Mouse (Mus musculus) CH12.LX (cell line): Measurements from ENCODE around the gene Cbx4. TPM values are rescaled to one million over a fixed set of nuclear protein-coding genes. Genes with fewer than 3 reads are reported as not detected.

Experiments used
- DNase-seq: peaks from one replicate; pipeline ENCODE4 v3.0.0-alpha.2; 2013; ENCODE audit errors: extremely low read depth
- H3K27ac ChIP-seq: 2 replicates; pipeline ENCODE4 v1.5.1; 2012; ENCODE audit warnings: low read depth, mild to moderate bottlenecking, control low read depth, moderate library complexity; ENCODE audit not compliant: insufficient read depth
- H3K27me3 ChIP-seq: replicated peaks from 2 replicates; pipeline ENCODE3; 2012; ENCODE audit warnings: inconsistent platforms
- H3K36me3 ChIP-seq, 2 experiments: replicated peaks in 1 of 2; 2 replicates each; pipeline versions ENCODE3 to v1.6.1; 2012; ENCODE audit warnings: inconsistent platforms in 1 of 2, low read length in 1 of 2, mild to moderate bottlenecking in 1 of 2, mixed read lengths in 1 of 2, moderate library complexity in 1 of 2; ENCODE audit not compliant: control insufficient read depth in 1 of 2, insufficient read depth in 1 of 2
- H3K4me1 ChIP-seq, 2 experiments: 2 replicates each; pipeline ENCODE4 v1.6.1; 2012; ENCODE audit warnings: inconsistent platforms in 1 of 2, moderate library complexity in 1 of 2; ENCODE audit not compliant: insufficient read depth in 2 of 2, control insufficient read depth in 1 of 2
- H3K4me2 ChIP-seq: 2 replicates; pipeline ENCODE4 v1.6.1; 2012; ENCODE audit warnings: low read depth, mild to moderate bottlenecking, control low read depth; ENCODE audit not compliant: poor library complexity, insufficient read depth, severe bottlenecking
- H3K4me3 ChIP-seq, 3 experiments: fragments of 150-350 bp in 1 of 3; sonication (generic) in 1 of 3; replicated peaks in 1 of 3; 2 replicates each; pipeline versions ENCODE3 to v1.5.1; 2011 to 2012; ENCODE audit warnings: low read depth in 2 of 3, low read length in 2 of 3, mild to moderate bottlenecking in 2 of 3, moderate library complexity in 2 of 3, control low read depth in 1 of 3, improper control_type of control experiment in 1 of 3, inconsistent platforms in 1 of 3, mixed read lengths in 1 of 3; ENCODE audit not compliant: poor library complexity in 1 of 3
- H3K79me2 ChIP-seq: replicated peaks from 2 replicates; pipeline ENCODE4 v1.6.1; 2012; ENCODE audit warnings: mild to moderate bottlenecking, moderate library complexity; ENCODE audit not compliant: control insufficient read depth, poor library complexity, insufficient read depth, severe bottlenecking; ENCODE audit errors: extremely low read depth
- H3K9ac ChIP-seq: 2 replicates; pipeline ENCODE4 v1.6.1; 2012; ENCODE audit warnings: low read depth, mild to moderate bottlenecking, control low read depth, moderate library complexity; ENCODE audit not compliant: insufficient read depth
- H3K9me3 ChIP-seq: replicated peaks from 2 replicates; pipeline ENCODE3; 2012; ENCODE audit warnings: low read length, inconsistent platforms, mixed read lengths
- BHLHE40 ChIP-seq: IDR thresholded peaks from 2 replicates; pipeline ENCODE4 v1.6.1; 2011; ENCODE audit warnings: mild to moderate bottlenecking, low read depth, low read length, improper control_type of control experiment
- CHD2 ChIP-seq: IDR thresholded peaks from 2 replicates; pipeline ENCODE4 v1.6.1; 2011; ENCODE audit warnings: low read length, improper control_type of control experiment
- E2F4 ChIP-seq: IDR thresholded peaks from 2 replicates; pipeline ENCODE4 v1.6.1; 2011; ENCODE audit warnings: low read depth, low read length, improper control_type of control experiment; ENCODE audit not compliant: insufficient replicate concordance
- ELF1 ChIP-seq: IDR thresholded peaks from 2 replicates; pipeline ENCODE4 v1.6.1; 2014; ENCODE audit warnings: low read depth, mild to moderate bottlenecking, inconsistent platforms, low read length, improper control_type of control experiment
- EP300 ChIP-seq: IDR thresholded peaks from 2 replicates; pipeline ENCODE4 v1.6.1; 2011; ENCODE audit warnings: low read length, improper control_type of control experiment
- IRF4 ChIP-seq: IDR thresholded peaks from 2 replicates; pipeline ENCODE4 v1.6.1; 2014; ENCODE audit warnings: low read depth, mild to moderate bottlenecking, inconsistent platforms, low read length, improper control_type of control experiment
- JUN ChIP-seq: IDR thresholded peaks from 2 replicates; pipeline ENCODE4 v1.6.1; 2011; ENCODE audit warnings: low read depth, mild to moderate bottlenecking, low read length, improper control_type of control experiment, moderate library complexity; ENCODE audit not compliant: insufficient read depth
- JUND ChIP-seq: conservative IDR thresholded peaks from 2 replicates; pipeline ENCODE4 v1.6.1; 2011; ENCODE audit warnings: low read depth, low read length, improper control_type of control experiment
- MAX ChIP-seq: IDR thresholded peaks from 2 replicates; pipeline ENCODE4 v1.6.1; 2011; ENCODE audit warnings: low read length, improper control_type of control experiment
- MAZ ChIP-seq: IDR thresholded peaks from 2 replicates; pipeline ENCODE4 v1.6.1; 2012; ENCODE audit warnings: low read depth, mild to moderate bottlenecking, inconsistent platforms, low read length, improper control_type of control experiment, moderate library complexity
- MEF2A ChIP-seq: IDR thresholded peaks from 2 replicates; pipeline ENCODE4 v1.6.1; 2014; ENCODE audit warnings: low read depth, mild to moderate bottlenecking, inconsistent platforms, low read length, improper control_type of control experiment, borderline replicate concordance
- MXI1 ChIP-seq: IDR thresholded peaks from 2 replicates; pipeline ENCODE4 v1.6.1; 2011; ENCODE audit warnings: mild to moderate bottlenecking, low read depth, low read length, improper control_type of control experiment
- PAX5 ChIP-seq: IDR thresholded peaks from 2 replicates; pipeline ENCODE4 v1.6.1; 2012; ENCODE audit warnings: low read length, inconsistent platforms, mixed read lengths
- POLR2A ChIP-seq: IDR thresholded peaks from 2 replicates; pipeline ENCODE4 v1.6.1; 2011; ENCODE audit warnings: low read depth, mild to moderate bottlenecking, improper control_type of control experiment, low read length
- RAD21 ChIP-seq: IDR thresholded peaks from 2 replicates; pipeline ENCODE4 v1.6.1; 2011; ENCODE audit warnings: low read depth, mild to moderate bottlenecking, low read length, improper control_type of control experiment, moderate library complexity
- TCF12 ChIP-seq: IDR thresholded peaks from 2 replicates; pipeline ENCODE4 v1.6.1; 2014; ENCODE audit warnings: low read depth, mild to moderate bottlenecking, inconsistent platforms, low read length, improper control_type of control experiment
- UBTF ChIP-seq: IDR thresholded peaks from 2 replicates; pipeline ENCODE4 v1.6.1; 2012; ENCODE audit warnings: low read depth, mild to moderate bottlenecking, inconsistent platforms, low read length, improper control_type of control experiment, moderate library complexity
- ZC3H11A ChIP-seq: IDR thresholded peaks from 2 replicates; pipeline ENCODE4 v1.6.1; 2012; ENCODE audit warnings: low read depth, mild to moderate bottlenecking, inconsistent platforms, low read length, improper control_type of control experiment
- ZKSCAN1 ChIP-seq: IDR thresholded peaks from 2 replicates; pipeline ENCODE4 v1.6.1; 2012; ENCODE audit warnings: low read depth, inconsistent platforms, low read length, improper control_type of control experiment, borderline replicate concordance
- ZMIZ1 ChIP-seq: IDR thresholded peaks from 2 replicates; pipeline ENCODE4 v1.6.1; 2012; ENCODE audit warnings: low read depth, mild to moderate bottlenecking, inconsistent platforms, low read length, improper control_type of control experiment
- ZNF384 ChIP-seq: IDR thresholded peaks from 2 replicates; pipeline ENCODE4 v1.6.1; 2012; ENCODE audit warnings: low read depth, low read length, improper control_type of control experiment, inconsistent platforms
- dilution Hi-C: fragments of 300-500 bp; cut with MboI; formaldehyde crosslinking; loops from 2 replicates; pipeline ENCODE4 v1.14.3; 2020; ENCODE audit warnings: low sequenced_read_pairs; ENCODE audit not compliant: extremely low pct_unique_long_range_greater_than_20kb, extremely low pct_ligation_motif_present
- in situ Hi-C: fragments of 300-500 bp; cut with MboI; formaldehyde crosslinking; loops from 3 replicates; pipeline ENCODE4 v1.14.3; 2019; ENCODE audit warnings: low sequenced_read_pairs, low pct_ligation_motif_present, low pct_unique_long_range_greater_than_20kb, mixed read lengths
- polyA plus RNA-seq: library from polyadenylated mRNA; unstranded; fragments of >175 nt; gene quantifications from 2 replicates; pipeline ENCODE4 v1.2.1, GENCODE M21; 2012; ENCODE audit warnings: low read depth; ENCODE audit not compliant: insufficient read length
- total RNA-seq, 2 experiments: library from RNA; depleted of rRNA; stranded (reverse); fragments of 300-350 nt in 1 of 2; fragments of >200 nt in 1 of 2; gene quantifications; 2 replicates each; pipeline ENCODE4 v1.2.3; 2012 to 2014

Cbx4 gene
- total and polyA plus RNA-seq, 3 experiments = 15.0 to 40.4 (median 26.0) TPM

- Histone ChIP-seq H3K9me3 (peaks cover 2% of the 10 kb centered on the region), H3K36me3 (no peaks in the 10 kb centered on the region), H3K4me3 (no peak overlapping the region), H3K27me3 (peaks cover 2% of the 10 kb centered on the region), H3K4me1 (peaks cover 18 to 49% of the 10 kb centered on the region in 2 experiments), H3K9ac (no peak overlapping the region), H3K79me2 (no peaks in the 10 kb centered on the region), H3K27ac (no peak overlapping the region), H3K4me2 (no peak overlapping the region)
- TF ChIP-seq MAX (no peak), TCF12 (no peak), ELF1 (no peak), EP300 (no peak), POLR2A (no peak), ZC3H11A (no peak), MEF2A (no peak), BHLHE40 (no peak)
- dilution Hi-C loops (no loop called here), in situ Hi-C loops (no loop called here)
- DNase-seq = no peak
Observed at GRCm38 (mm10) chr11:119105071-119105609, 19.1 kb upstream of the Cbx4 start.

GRCm38 (mm10) chr11:119103991-119104390 lies 18.0 kb upstream of the Cbx4 start:
- H3K27ac ChIP-seq = no peak overlapping the region
- no peak overlapping the region for H3K4me2 ChIP-seq
- H3K79me2 ChIP-seq = no peaks in the 10 kb centered on the region
- no peak for DNase-seq
- H3K4me1 ChIP-seq = peaks cover 8 to 37% of the 10 kb centered on the region in 2 experiments
- peaks cover 2% of the 10 kb centered on the region for H3K9me3 ChIP-seq
- in situ Hi-C loops (no loop called here), dilution Hi-C loops (no loop called here)
- H3K27me3 ChIP-seq = no peaks in the 10 kb centered on the region
- H3K4me3 ChIP-seq = no peak overlapping the region
- H3K9ac ChIP-seq = no peak overlapping the region
- TF ChIP-seq BHLHE40 (no peak), TCF12 (no peak), CHD2 (no peak), ZMIZ1 (no peak), E2F4 (no peak), MAX (no peak), ELF1 (no peak), JUN (no peak), UBTF (no peak), ZKSCAN1 (no peak), ZC3H11A (no peak), PAX5 (no peak), MAZ (no peak), JUND (no peak), ZNF384 (no peak), IRF4 (no peak), MXI1 (no peak), RAD21 (no peak)
- no peaks in the 10 kb centered on the region for H3K36me3 ChIP-seq
